Mouse (Mus musculus): ENCODE results near the gene 4921536K21Rik.

DNA sequence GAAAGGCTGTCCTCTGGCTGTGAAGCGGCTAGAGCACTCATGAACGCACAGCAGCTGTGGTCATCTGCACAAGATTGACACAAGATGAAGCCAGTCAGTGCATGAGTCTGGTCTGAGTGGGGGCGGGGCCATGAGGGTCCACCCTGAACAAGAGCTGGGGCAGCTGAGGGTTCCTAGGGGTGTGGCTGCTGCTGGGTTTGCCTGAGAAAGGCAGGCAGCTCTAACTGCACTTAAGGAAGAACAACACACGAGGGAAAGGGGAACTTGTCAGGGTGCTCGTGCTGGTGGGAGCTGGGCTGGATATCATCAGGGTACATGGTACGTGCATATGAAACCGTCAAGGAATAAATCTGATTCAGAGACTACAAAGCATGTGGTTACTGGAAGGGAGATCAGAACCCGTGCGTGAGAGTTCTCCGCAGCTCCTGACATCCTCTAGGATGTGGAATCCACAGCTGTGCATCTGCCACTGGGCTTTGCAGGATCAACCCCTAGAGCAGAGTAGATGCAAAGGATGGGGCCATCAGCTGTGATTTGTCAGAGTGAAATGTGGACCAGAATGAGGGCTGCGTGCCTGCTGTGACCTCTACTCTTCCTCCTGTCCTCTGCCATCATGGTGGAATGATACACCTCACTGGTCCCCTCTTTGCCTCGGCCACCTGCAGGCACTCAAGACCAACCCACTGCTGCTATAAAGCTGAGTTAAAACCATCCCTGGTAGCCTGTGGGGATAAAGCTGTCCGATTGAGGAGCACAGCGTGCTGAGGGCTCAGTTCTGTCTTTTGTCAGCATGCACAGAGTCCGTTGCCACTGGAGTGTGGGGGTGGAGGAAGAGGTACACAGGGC, 45.2 kb downstream of the 4921536K21Rik start:
- no peak for TF ChIP-seq POLR2A (IDR thresholded peaks at IDR 0.05; ENCODE audit: extremely low read depth, insufficient read depth, low read length)
- TF ChIP-seq CTCF (IDR thresholded peaks at IDR 0.05; ENCODE audit: extremely low read depth, insufficient read depth, low read length), result no peak

Data from cortical plate, adult 2 months (tissue).